Mouse (Mus musculus) CH12.LX (cell line): Measurements from ENCODE around the gene Ilf3. TPM values are rescaled to one million over a fixed set of nuclear protein-coding genes. Genes with fewer than 3 reads are reported as not detected.
A peak's percentile ranks its signal among the peaks of the same experiment; 100 is the strongest.

Experiments used
- DNase-seq: peaks from one replicate; pipeline ENCODE4 v3.0.0-alpha.2; 2013; ENCODE audit errors: extremely low read depth
- H3K27ac ChIP-seq: 2 replicates; pipeline ENCODE4 v1.5.1; 2012; ENCODE audit warnings: low read depth, mild to moderate bottlenecking, control low read depth, moderate library complexity; ENCODE audit not compliant: insufficient read depth
- H3K27me3 ChIP-seq: replicated peaks from 2 replicates; pipeline ENCODE3; 2012; ENCODE audit warnings: inconsistent platforms
- H3K36me3 ChIP-seq, 2 experiments: replicated peaks in 1 of 2; 2 replicates each; pipeline versions ENCODE3 to v1.6.1; 2012; ENCODE audit warnings: inconsistent platforms in 1 of 2, low read length in 1 of 2, mild to moderate bottlenecking in 1 of 2, mixed read lengths in 1 of 2, moderate library complexity in 1 of 2; ENCODE audit not compliant: control insufficient read depth in 1 of 2, insufficient read depth in 1 of 2
- H3K4me1 ChIP-seq, 2 experiments: 2 replicates each; pipeline ENCODE4 v1.6.1; 2012; ENCODE audit warnings: inconsistent platforms in 1 of 2, moderate library complexity in 1 of 2; ENCODE audit not compliant: insufficient read depth in 2 of 2, control insufficient read depth in 1 of 2
- H3K4me2 ChIP-seq: 2 replicates; pipeline ENCODE4 v1.6.1; 2012; ENCODE audit warnings: low read depth, mild to moderate bottlenecking, control low read depth; ENCODE audit not compliant: poor library complexity, insufficient read depth, severe bottlenecking
- H3K4me3 ChIP-seq, 3 experiments: fragments of 150-350 bp in 1 of 3; sonication (generic) in 1 of 3; replicated peaks in 1 of 3; 2 replicates each; pipeline versions ENCODE3 to v1.5.1; 2011 to 2012; ENCODE audit warnings: low read depth in 2 of 3, low read length in 2 of 3, mild to moderate bottlenecking in 2 of 3, moderate library complexity in 2 of 3, control low read depth in 1 of 3, improper control_type of control experiment in 1 of 3, inconsistent platforms in 1 of 3, mixed read lengths in 1 of 3; ENCODE audit not compliant: poor library complexity in 1 of 3
- H3K79me2 ChIP-seq: replicated peaks from 2 replicates; pipeline ENCODE4 v1.6.1; 2012; ENCODE audit warnings: mild to moderate bottlenecking, moderate library complexity; ENCODE audit not compliant: control insufficient read depth, poor library complexity, insufficient read depth, severe bottlenecking; ENCODE audit errors: extremely low read depth
- H3K9ac ChIP-seq: 2 replicates; pipeline ENCODE4 v1.6.1; 2012; ENCODE audit warnings: low read depth, mild to moderate bottlenecking, control low read depth, moderate library complexity; ENCODE audit not compliant: insufficient read depth
- H3K9me3 ChIP-seq: replicated peaks from 2 replicates; pipeline ENCODE3; 2012; ENCODE audit warnings: low read length, inconsistent platforms, mixed read lengths
- CTCF ChIP-seq, 2 experiments: IDR thresholded peaks in 1 of 2; conservative IDR thresholded peaks in 1 of 2; 2 replicates each; pipeline ENCODE4 v1.5.1; 2011 to 2012; ENCODE audit warnings: low read depth in 2 of 2, low read length in 2 of 2, improper control_type of control experiment in 1 of 2, inconsistent platforms in 1 of 2, mild to moderate bottlenecking in 1 of 2, moderate library complexity in 1 of 2
- E2F4 ChIP-seq: IDR thresholded peaks from 2 replicates; pipeline ENCODE4 v1.6.1; 2011; ENCODE audit warnings: low read depth, low read length, improper control_type of control experiment; ENCODE audit not compliant: insufficient replicate concordance
- IRF4 ChIP-seq: IDR thresholded peaks from 2 replicates; pipeline ENCODE4 v1.6.1; 2014; ENCODE audit warnings: low read depth, mild to moderate bottlenecking, inconsistent platforms, low read length, improper control_type of control experiment
- JUN ChIP-seq: IDR thresholded peaks from 2 replicates; pipeline ENCODE4 v1.6.1; 2011; ENCODE audit warnings: low read depth, mild to moderate bottlenecking, low read length, improper control_type of control experiment, moderate library complexity; ENCODE audit not compliant: insufficient read depth
- MAFK ChIP-seq: IDR thresholded peaks from 2 replicates; pipeline ENCODE4 v1.6.1; 2011; ENCODE audit warnings: low read length, improper control_type of control experiment; ENCODE audit not compliant: insufficient replicate concordance
- MAX ChIP-seq: IDR thresholded peaks from 2 replicates; pipeline ENCODE4 v1.6.1; 2011; ENCODE audit warnings: low read length, improper control_type of control experiment
- MAZ ChIP-seq: IDR thresholded peaks from 2 replicates; pipeline ENCODE4 v1.6.1; 2012; ENCODE audit warnings: low read depth, mild to moderate bottlenecking, inconsistent platforms, low read length, improper control_type of control experiment, moderate library complexity
- POLR2AphosphoS2 ChIP-seq: IDR thresholded peaks from 2 replicates; pipeline ENCODE4 v1.6.1; 2011; ENCODE audit warnings: low read depth, low read length, improper control_type of control experiment
- RCOR1 ChIP-seq: conservative IDR thresholded peaks from 2 replicates; pipeline ENCODE4 v1.6.1; 2012; ENCODE audit warnings: low read depth, mild to moderate bottlenecking, inconsistent platforms, low read length, improper control_type of control experiment
- SIN3A ChIP-seq: IDR thresholded peaks from 2 replicates; pipeline ENCODE4 v1.6.1; 2012; ENCODE audit warnings: low read length, improper control_type of control experiment, inconsistent platforms
- TBP ChIP-seq: conservative IDR thresholded peaks from 2 replicates; pipeline ENCODE4 v1.6.1; 2011; ENCODE audit warnings: low read depth, low read length, improper control_type of control experiment
- TCF12 ChIP-seq: IDR thresholded peaks from 2 replicates; pipeline ENCODE4 v1.6.1; 2014; ENCODE audit warnings: low read depth, mild to moderate bottlenecking, inconsistent platforms, low read length, improper control_type of control experiment
- USF2 ChIP-seq: conservative IDR thresholded peaks from 2 replicates; pipeline ENCODE4 v1.6.1; 2011; ENCODE audit warnings: low read depth, low read length, improper control_type of control experiment
- ZC3H11A ChIP-seq: IDR thresholded peaks from 2 replicates; pipeline ENCODE4 v1.6.1; 2012; ENCODE audit warnings: low read depth, mild to moderate bottlenecking, inconsistent platforms, low read length, improper control_type of control experiment
- dilution Hi-C: fragments of 300-500 bp; cut with MboI; formaldehyde crosslinking; loops from 2 replicates; pipeline ENCODE4 v1.14.3; 2020; ENCODE audit warnings: low sequenced_read_pairs; ENCODE audit not compliant: extremely low pct_unique_long_range_greater_than_20kb, extremely low pct_ligation_motif_present
- in situ Hi-C: fragments of 300-500 bp; cut with MboI; formaldehyde crosslinking; loops from 3 replicates; pipeline ENCODE4 v1.14.3; 2019; ENCODE audit warnings: low sequenced_read_pairs, low pct_ligation_motif_present, low pct_unique_long_range_greater_than_20kb, mixed read lengths
- polyA plus RNA-seq: library from polyadenylated mRNA; unstranded; fragments of >175 nt; gene quantifications from 2 replicates; pipeline ENCODE4 v1.2.1, GENCODE M21; 2012; ENCODE audit warnings: low read depth; ENCODE audit not compliant: insufficient read length
- total RNA-seq, 2 experiments: library from RNA; depleted of rRNA; stranded (reverse); fragments of 300-350 nt in 1 of 2; fragments of >200 nt in 1 of 2; gene quantifications; 2 replicates each; pipeline ENCODE4 v1.2.3; 2012 to 2014

Gene Ilf3
- total and polyA plus RNA-seq, 3 experiments, result 72.8 to 128 (median 77.3) TPM

GRCm38 (mm10) chr9:21407951-21408350, 40.3 kb downstream of the Ilf3 start:
- H3K9ac ChIP-seq, result no peak overlapping the region
- in situ Hi-C loops (no loop called here), dilution Hi-C loops (no loop called here)
- H3K79me2 ChIP-seq, result peaks cover 9% of the 10 kb centered on the region
- peaks cover 38 to 51% of the 10 kb centered on the region in 2 experiments for H3K36me3 ChIP-seq
- TF ChIP-seq POLR2AphosphoS2 (no peak), SIN3A (no peak), E2F4 (no peak), MAX (no peak), TCF12 (no peak), USF2 (no peak), ZC3H11A (no peak), MAZ (no peak), JUN (no peak), TBP (no peak), MAFK (no peak), CTCF (conservative IDR thresholded peaks at IDR 0.05 in 1 of 2, IDR thresholded peaks at IDR 0.05 in 1 of 2; ENCODE audit: low read depth in 2 of 2, low read length in 2 of 2) (no peak), RCOR1 (no peak), IRF4 (no peak)
- H3K9me3 ChIP-seq, result no peaks in the 10 kb centered on the region
- H3K4me3 ChIP-seq, result no peak overlapping the region
- no peak overlapping the region for H3K27ac ChIP-seq
- DNase-seq, result no peak
- peaks cover 0 to 9% of the 10 kb centered on the region in 2 experiments; a peak in 2 of 4 replicates for H3K4me1 ChIP-seq
- H3K4me2 ChIP-seq, result no peak overlapping the region
- H3K27me3 ChIP-seq, result no peaks in the 10 kb centered on the region

- Histone ChIP-seq H3K9me3 (no peaks in the 10 kb centered on the region), H3K4me2 (no peak overlapping the region), H3K4me3 (no peak overlapping the region), H3K79me2 (peaks cover 12% of the 10 kb centered on the region), H3K36me3 (peaks cover 31 to 45% of the 10 kb centered on the region in 2 experiments), H3K27ac (no peak overlapping the region), H3K27me3 (no peaks in the 10 kb centered on the region), H3K9ac (no peak overlapping the region), H3K4me1 (peaks cover 0 to 13% of the 10 kb centered on the region in 2 experiments; a peak in 2 of 4 replicates)
- dilution Hi-C loops (no loop called here), in situ Hi-C loops (no loop called here)
- TF ChIP-seq POLR2AphosphoS2 (0 out of 2 replicates have a peak, but pooled peaks have one; percentile 55), RCOR1 (no peak)
- no peak for DNase-seq
These were observed 41.0 kb downstream of the Ilf3 start for GRCm38 (mm10) chr9:21408624-21409023.
